Mouse (Mus musculus) lung, embryonic 16.5 days (tissue): ENCODE data around the gene Sun5. TPM values are rescaled to one million over a fixed set of nuclear protein-coding genes. Genes with fewer than 3 reads are reported as not detected.
"Not testable (repeated sequence)": the region's sequence is repeated elsewhere in the genome, so short reads cannot be mapped to it uniquely, and the experiment has no call there.

Source experiments
- ATAC-seq: fragments of 200-750 bp; cut with Nextera tagmentation; 2 replicates; pipeline ENCODE4 v1.8.0; 2017; ENCODE audit warnings: low read depth, mild to moderate bottlenecking, moderate library complexity
- H3K27ac ChIP-seq: fragments of 300-500 bp; sonication (generic); 2 replicates; pipeline ENCODE4 v1.5.1; 2014; ENCODE audit warnings: mild to moderate bottlenecking, control low read depth, low read length
- H3K27me3 ChIP-seq: fragments of 300-500 bp; sonication (generic); 2 replicates; pipeline ENCODE4 v1.6.1; 2014; ENCODE audit warnings: low read depth, low read length, mixed read lengths; ENCODE audit not compliant: control insufficient read depth, insufficient read depth
- H3K36me3 ChIP-seq: fragments of 300-500 bp; sonication (generic); 2 replicates; pipeline ENCODE4 v1.6.1; 2014; ENCODE audit warnings: low read length; ENCODE audit not compliant: control insufficient read depth, insufficient read depth
- H3K4me1 ChIP-seq: fragments of 300-500 bp; sonication (generic); replicated peaks from 2 replicates; pipeline ENCODE4 v1.6.1; 2014; ENCODE audit warnings: low read length, mixed read lengths; ENCODE audit not compliant: control insufficient read depth, insufficient read depth
- H3K4me2 ChIP-seq: fragments of 300-500 bp; sonication (generic); 2 replicates; pipeline ENCODE4 v1.6.1; 2014; ENCODE audit warnings: low read depth, low read length, control low read depth
- H3K4me3 ChIP-seq: fragments of 300-500 bp; sonication (generic); 2 replicates; pipeline ENCODE4 v1.5.1; 2014; ENCODE audit warnings: mild to moderate bottlenecking, low read length, control low read depth
- H3K9ac ChIP-seq: fragments of 300-500 bp; sonication (generic); 2 replicates; pipeline ENCODE4 v1.6.1; 2014; ENCODE audit warnings: low read length, control low read depth
- H3K9me3 ChIP-seq: fragments of 300-500 bp; sonication (generic); 2 replicates; pipeline ENCODE4 v1.6.1; 2016; ENCODE audit warnings: low read length; ENCODE audit not compliant: control insufficient read depth
- WGBS: fragments of 180-500 bp; shearing (Covaris S2); extraction: QIAGEN DNeasy Blood & Tissue Kit; methylation state at CpG from one replicate; pipeline ENCODE4 v1.1.7; 2014; 5-methylcytosine and 5-hydroxymethylcytosine counted together
- polyA plus RNA-seq: library from polyadenylated mRNA; unstranded; fragments of >200 nt; fragmentation: Nextera tagmentation; extraction: Ambion mirVana; gene quantifications from 2 replicates; pipeline ENCODE4 v1.2.1, GENCODE M21; 2015

Gene Sun5
- polyA plus RNA-seq, 1 experiment from 2014 or later = not detected

- 73% methylated on average over 8 of the region's 8 CpGs for WGBS
- Histone ChIP-seq H3K27ac (no peak overlapping the region), H3K4me3 (no peak overlapping the region), H3K4me1 (no peaks in the 10 kb centered on the region), H3K4me2 (no peak overlapping the region), H3K36me3 (no peaks in the 10 kb centered on the region), H3K9me3 (no peaks in the 10 kb centered on the region), H3K9ac (no peak overlapping the region), H3K27me3 (no peaks in the 10 kb centered on the region)
- ATAC-seq = no peak
Observed at GRCm38 (mm10) chr2:153827171-153827830, 43.6 kb downstream of the Sun5 start.

GRCm38 (mm10) chr2:153825900-153826299 is 45.0 kb downstream of the Sun5 start:
- not testable (repeated sequence) for H3K36me3 ChIP-seq, ATAC-seq, H3K4me1 ChIP-seq, H3K9ac ChIP-seq, H3K27ac ChIP-seq, H3K27me3 ChIP-seq, H3K4me2 ChIP-seq, H3K4me3 ChIP-seq, H3K9me3 ChIP-seq
- WGBS = 54% methylated on average over 32 of the region's 32 CpGs

- Histone ChIP-seq H3K27me3 (no peaks in the 10 kb centered on the region), H3K4me3 (no peak overlapping the region), H3K4me2 (no peak overlapping the region), H3K27ac (no peak overlapping the region), H3K9me3 (no peaks in the 10 kb centered on the region), H3K36me3 (no peaks in the 10 kb centered on the region), H3K4me1 (no peaks in the 10 kb centered on the region), H3K9ac (no peak overlapping the region)
- 0 out of 2 replicates have a peak, but pooled peaks have one; percentile 41 for ATAC-seq
- 60% methylated on average over 6 of the region's 6 CpGs for WGBS
Observed at GRCm38 (mm10) chr2:153824593-153824992, 46.3 kb downstream of the Sun5 start.

- H3K4me3 ChIP-seq = no peak overlapping the region
- no peak for ATAC-seq
- no peak overlapping the region for H3K27ac ChIP-seq
- H3K4me2 ChIP-seq = no peak overlapping the region
- WGBS = 43% methylated on average over 2 of the region's 2 CpGs
- H3K9ac ChIP-seq = no peak overlapping the region
- H3K9me3 ChIP-seq = no peaks in the 10 kb centered on the region
- no peaks in the 10 kb centered on the region for H3K4me1 ChIP-seq
- no peaks in the 10 kb centered on the region for H3K36me3 ChIP-seq
- H3K27me3 ChIP-seq = no peaks in the 10 kb centered on the region
Observed at GRCm38 (mm10) chr2:153822005-153822543, 48.8 kb downstream of the Sun5 start.

- Histone ChIP-seq H3K9me3 (no peaks in the 10 kb centered on the region), H3K4me3 (no peak overlapping the region), H3K36me3 (no peaks in the 10 kb centered on the region), H3K4me1 (no peaks in the 10 kb centered on the region), H3K27me3 (no peaks in the 10 kb centered on the region), H3K9ac (no peak overlapping the region), H3K27ac (no peak overlapping the region), H3K4me2 (no peak overlapping the region)
- no peak for ATAC-seq
- 40% methylated on average over 3 of the region's 3 CpGs for WGBS
Observed at GRCm38 (mm10) chr2:153809921-153810320, 61.0 kb downstream of the Sun5 start.

- WGBS = 67% methylated on average over 6 of the region's 6 CpGs
- ATAC-seq = no peak
Observed at GRCm38 (mm10) chr2:153808841-153809240, 62.0 kb downstream of the Sun5 start.

GRCm38 (mm10) chr2:153808146-153808545 is 62.7 kb downstream of the Sun5 start:
- Histone ChIP-seq H3K4me1 (no peaks in the 10 kb centered on the region), H3K9ac (no peak overlapping the region), H3K4me3 (no peak overlapping the region), H3K36me3 (no peaks in the 10 kb centered on the region), H3K9me3 (no peaks in the 10 kb centered on the region), H3K27ac (no peak overlapping the region), H3K4me2 (no peak overlapping the region), H3K27me3 (no peaks in the 10 kb centered on the region)
- ATAC-seq = no peak
- 66% methylated on average over 8 of the region's 8 CpGs for WGBS

More at GRCm38 (mm10) chr2:153808841-153809240, 62.0 kb downstream of the Sun5 start:
- no peak overlapping the region for H3K4me3 ChIP-seq
- H3K4me2 ChIP-seq = no peak overlapping the region
- H3K4me1 ChIP-seq = no peaks in the 10 kb centered on the region
- H3K27ac ChIP-seq = no peak overlapping the region
- no peak overlapping the region for H3K9ac ChIP-seq
- no peaks in the 10 kb centered on the region for H3K9me3 ChIP-seq
- no peaks in the 10 kb centered on the region for H3K27me3 ChIP-seq
- H3K36me3 ChIP-seq = no peaks in the 10 kb centered on the region

GRCm38 (mm10) chr2:153807464-153807863 is 63.4 kb downstream of the Sun5 start:
- not testable (repeated sequence) for H3K4me3 ChIP-seq, H3K4me1 ChIP-seq
- ATAC-seq = peak; percentile 20; the same call in 1 of the 2 replicates

More at GRCm38 (mm10) chr2:153807464-153807863, 63.4 kb downstream of the Sun5 start:
- not testable (repeated sequence) for H3K36me3 ChIP-seq, H3K27me3 ChIP-seq, H3K4me2 ChIP-seq, H3K27ac ChIP-seq, H3K9ac ChIP-seq, H3K9me3 ChIP-seq
